Mouse (Mus musculus) forelimb bud, embryonic 11.5 days (tissue): ENCODE measurements around the gene Tmtc4.

Source experiments
- DNase-seq: peaks from one replicate; pipeline ENCODE4 v3.0.0-alpha.2; 2012; ENCODE audit warnings: low read depth, low spot score

The Tmtc4 gene

GRCm38 (mm10) chr14:122875056-122875455 is 108.8 kb downstream of the Tmtc4 start:
- no peak for DNase-seq

GRCm38 (mm10) chr14:122872612-122873011 is 111.2 kb downstream of the Tmtc4 start:
- DNase-seq: no peak

DNA sequence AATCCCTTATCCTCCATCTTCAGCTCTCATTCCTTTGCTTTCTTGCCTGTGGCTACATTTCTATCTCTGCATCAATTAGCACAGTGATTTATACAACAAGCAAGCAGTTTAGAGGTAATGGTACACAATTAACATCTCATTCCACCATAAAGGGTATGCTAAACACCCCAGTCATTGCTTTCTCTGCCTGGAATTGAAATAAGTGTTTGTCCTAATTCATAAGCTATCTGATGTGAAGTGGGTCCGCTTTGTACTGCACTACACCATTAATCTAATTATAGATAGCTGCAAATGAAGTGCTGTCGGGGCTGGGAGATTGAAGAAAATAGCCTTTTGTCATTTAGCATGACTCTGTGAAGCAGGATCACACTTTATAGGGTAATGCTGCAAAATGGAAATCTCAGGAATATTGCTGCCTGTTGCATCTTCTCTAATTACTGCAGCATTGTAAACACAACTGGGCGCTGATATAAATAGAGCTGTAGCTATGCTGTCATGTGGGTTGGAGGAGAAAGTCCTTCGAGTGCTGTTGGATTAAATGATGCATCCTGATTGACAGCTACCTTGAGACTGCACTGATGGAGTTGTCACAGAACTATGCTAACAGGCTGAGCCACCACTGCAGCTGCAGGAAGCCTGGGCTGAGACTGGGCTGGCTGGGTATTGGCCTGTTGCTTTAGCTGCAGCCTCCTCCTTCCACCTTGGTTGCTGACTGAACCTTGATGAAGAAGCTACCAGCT is 111.8 kb downstream of the Tmtc4 start:
- no peak for DNase-seq

DNA sequence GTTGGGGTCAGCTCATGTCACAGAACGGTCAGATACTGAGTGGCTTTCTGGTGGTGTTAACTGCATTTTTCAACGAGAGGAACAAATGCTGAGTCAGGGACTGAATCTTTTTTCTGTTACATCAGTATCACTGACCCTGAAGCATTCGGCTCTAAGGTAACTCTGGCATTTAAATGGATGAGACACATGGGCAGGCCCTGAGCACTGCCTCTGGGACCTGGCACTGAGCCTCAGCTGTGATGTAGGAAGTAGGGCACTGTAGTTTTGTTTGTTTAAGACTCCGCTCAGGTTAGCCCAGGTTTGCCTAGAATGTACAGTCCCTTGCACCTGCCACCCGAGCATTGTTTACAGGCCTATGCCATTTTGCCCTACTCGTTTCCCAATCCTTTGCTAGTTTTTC is 114.0 kb downstream of the Tmtc4 start:
- DNase-seq: no peak
